Mouse (Mus musculus): Measurements from ENCODE around the gene Frs3. TPM values are rescaled to one million over a fixed set of nuclear protein-coding genes. Genes with fewer than 3 reads are reported as not detected.
A peak's percentile ranks its signal among the peaks of the same experiment; 100 is the strongest.
"Not testable (repeated sequence)": the region's sequence is repeated elsewhere in the genome, so short reads cannot be mapped to it uniquely, and the experiment has no call there.

The Frs3 gene
- polyA plus RNA-seq (2015; fragmentation: Nextera tagmentation; extraction: Ambion mirVana) = 3.2 and 4.4 TPM in 2 replicates

- Histone ChIP-seq H3K4me3 (ENCODE audit: low read length) (peak within 1 kb of the TSS; percentile 91), H3K9me3 (ENCODE audit: control insufficient read depth, low read length) (no peaks in the 10 kb centered on the region), H3K4me1 (ENCODE audit: control insufficient read depth, insufficient read depth, low read length) (peaks cover 10% of the 10 kb centered on the region; the same call in 1 of the 2 replicates), H3K27ac (ENCODE audit: low read length) (peak within 1 kb of the TSS; percentile 87), H3K27me3 (replicated peaks; ENCODE audit: control insufficient read depth, insufficient read depth, low read length) (no peaks in the 10 kb centered on the region), H3K9ac (ENCODE audit: low read depth, low read length) (peak within 1 kb of the TSS; percentile 86), H3K4me2 (ENCODE audit: low read depth, low read length) (peak within 1 kb of the TSS; percentile 97), H3K36me3 (ENCODE audit: control insufficient read depth, insufficient read depth, low read length) (0 out of 2 replicates have a peak, but pooled peaks cover 7% of the 10 kb centered on the region)
- 2% methylated on average over 58 of the region's 58 CpGs for WGBS
- peak; percentile 65 for ATAC-seq
Measured at GRCm38 (mm10) chr17:47688608-47689575, at the start of gene Frs3. TSS of gene Frs3 (plus strand) at chr17:47689030.

GRCm38 (mm10) chr17:47642992-47643391 lies 45.8 kb upstream of the Frs3 start:
- ATAC-seq = no peak
- H3K4me1 ChIP-seq (ENCODE audit: control insufficient read depth, insufficient read depth, low read length) = no peaks in the 10 kb centered on the region
- no peak overlapping the region for H3K9ac ChIP-seq (ENCODE audit: low read depth, low read length)
- H3K36me3 ChIP-seq (ENCODE audit: control insufficient read depth, insufficient read depth, low read length) = no peaks in the 10 kb centered on the region
- H3K9me3 ChIP-seq (ENCODE audit: control insufficient read depth, low read length) = no peaks in the 10 kb centered on the region
- H3K27me3 ChIP-seq (replicated peaks; ENCODE audit: control insufficient read depth, insufficient read depth, low read length) = no peaks in the 10 kb centered on the region
- 83% methylated on average over 2 of the region's 2 CpGs for WGBS
- H3K4me3 ChIP-seq (ENCODE audit: low read length) = no peak overlapping the region
- no peak overlapping the region for H3K4me2 ChIP-seq (ENCODE audit: low read depth, low read length)
- H3K27ac ChIP-seq (ENCODE audit: low read length) = no peak overlapping the region

DNA sequence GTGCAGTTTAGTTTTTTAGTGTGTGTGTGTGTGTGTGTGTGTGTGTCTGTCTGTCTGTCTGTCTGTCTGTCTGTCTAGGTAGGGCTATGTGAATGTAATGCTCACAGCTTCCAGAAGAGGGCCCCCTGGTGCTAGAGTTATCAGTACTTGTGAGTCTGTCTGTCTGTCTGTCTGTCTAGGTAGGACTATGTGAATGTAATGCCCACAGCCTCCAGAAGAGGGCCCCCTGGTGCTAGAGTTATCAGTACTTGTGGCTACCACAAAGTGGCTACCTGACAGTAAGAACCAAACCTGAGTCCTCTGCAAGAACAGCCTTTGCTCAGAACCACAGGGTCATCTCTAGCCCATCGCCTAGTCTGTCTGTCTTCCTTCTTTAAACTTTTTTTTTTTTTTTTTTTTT lies 42.1 kb upstream of the Frs3 start:
- no peaks in the 10 kb centered on the region for H3K9me3 ChIP-seq (ENCODE audit: control insufficient read depth, low read length)
- no peak overlapping the region for H3K9ac ChIP-seq (ENCODE audit: low read depth, low read length)
- ATAC-seq = no peak
- no peak overlapping the region for H3K4me3 ChIP-seq (ENCODE audit: low read length)
- no peaks in the 10 kb centered on the region for H3K27me3 ChIP-seq (replicated peaks; ENCODE audit: control insufficient read depth, insufficient read depth, low read length)
- WGBS = 90% methylated on average over 1 of the region's 1 CpGs
- H3K27ac ChIP-seq (ENCODE audit: low read length) = no peak overlapping the region
- no peak overlapping the region for H3K4me2 ChIP-seq (ENCODE audit: low read depth, low read length)
- H3K36me3 ChIP-seq (ENCODE audit: control insufficient read depth, insufficient read depth, low read length) = no peaks in the 10 kb centered on the region
- H3K4me1 ChIP-seq (ENCODE audit: control insufficient read depth, insufficient read depth, low read length) = no peaks in the 10 kb centered on the region

GRCm38 (mm10) chr17:47648966-47649365 lies 39.9 kb upstream of the Frs3 start:
- H3K36me3 ChIP-seq (ENCODE audit: control insufficient read depth, insufficient read depth, low read length) = no peaks in the 10 kb centered on the region
- H3K4me2 ChIP-seq (ENCODE audit: low read depth, low read length) = no peak overlapping the region
- no peaks in the 10 kb centered on the region for H3K27me3 ChIP-seq (replicated peaks; ENCODE audit: control insufficient read depth, insufficient read depth, low read length)
- 73% methylated on average over 4 of the region's 4 CpGs for WGBS
- no peaks in the 10 kb centered on the region for H3K9me3 ChIP-seq (ENCODE audit: control insufficient read depth, low read length)
- no peak for ATAC-seq
- no peaks in the 10 kb centered on the region for H3K4me1 ChIP-seq (ENCODE audit: control insufficient read depth, insufficient read depth, low read length)
- H3K27ac ChIP-seq (ENCODE audit: low read length) = no peak overlapping the region
- H3K4me3 ChIP-seq (ENCODE audit: low read length) = no peak overlapping the region
- no peak overlapping the region for H3K9ac ChIP-seq (ENCODE audit: low read depth, low read length)

DNA sequence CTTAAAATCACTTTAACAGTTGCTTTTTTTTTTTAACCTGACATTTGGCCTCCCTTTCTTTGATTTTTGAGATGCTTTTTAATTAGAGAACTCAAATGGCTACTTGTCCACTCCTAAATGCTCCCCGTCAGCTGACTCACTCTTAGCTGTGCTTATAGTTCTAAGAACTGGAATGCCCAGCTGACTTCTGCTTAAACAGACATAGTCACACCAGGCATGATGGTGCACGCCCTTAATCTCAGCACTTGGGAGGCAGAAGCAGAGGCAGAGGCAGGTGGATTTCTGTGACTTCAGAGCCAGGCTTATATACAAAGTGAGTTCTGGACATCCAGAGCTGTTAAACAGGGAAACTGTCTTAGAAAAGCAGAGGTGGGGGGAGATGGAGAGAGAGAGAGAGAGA lies 36.9 kb upstream of the Frs3 start:
- H3K4me1 ChIP-seq (ENCODE audit: control insufficient read depth, insufficient read depth, low read length) = peaks cover 2% of the 10 kb centered on the region; the same call in 1 of the 2 replicates
- H3K4me3 ChIP-seq (ENCODE audit: low read length) = no peak overlapping the region
- no peaks in the 10 kb centered on the region for H3K36me3 ChIP-seq (ENCODE audit: control insufficient read depth, insufficient read depth, low read length)
- H3K27me3 ChIP-seq (replicated peaks; ENCODE audit: control insufficient read depth, insufficient read depth, low read length) = no peaks in the 10 kb centered on the region
- no peak overlapping the region for H3K27ac ChIP-seq (ENCODE audit: low read length)
- H3K4me2 ChIP-seq (ENCODE audit: low read depth, low read length) = no peak overlapping the region
- 85% methylated on average over 2 of the region's 2 CpGs for WGBS
- no peak overlapping the region for H3K9ac ChIP-seq (ENCODE audit: low read depth, low read length)
- no peak for ATAC-seq
- no peaks in the 10 kb centered on the region for H3K9me3 ChIP-seq (ENCODE audit: control insufficient read depth, low read length)

DNA sequence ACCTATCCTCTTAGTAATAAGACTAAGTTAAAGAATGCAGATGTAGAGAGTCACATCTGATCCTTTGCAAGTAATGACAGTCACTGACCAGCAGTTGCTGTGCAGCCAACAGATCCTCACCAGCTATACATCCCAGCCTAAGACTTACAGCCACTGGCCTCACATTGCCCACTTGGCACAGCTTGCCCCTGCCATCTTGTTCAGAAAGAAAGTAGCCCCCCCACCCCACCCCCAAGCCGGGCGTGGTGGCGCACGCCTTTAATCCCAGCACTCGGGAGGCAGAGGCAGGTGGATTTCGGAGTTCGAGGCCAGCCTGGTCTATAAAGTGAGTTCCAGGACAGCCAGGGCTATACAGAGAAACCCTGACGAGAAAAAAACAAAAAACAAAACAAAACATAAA lies 34.5 kb upstream of the Frs3 start:
- H3K9ac ChIP-seq (ENCODE audit: low read depth, low read length); H3K27ac ChIP-seq (ENCODE audit: low read length); H3K4me3 ChIP-seq (ENCODE audit: low read length); H3K9me3 ChIP-seq (ENCODE audit: control insufficient read depth, low read length); H3K36me3 ChIP-seq (ENCODE audit: control insufficient read depth, insufficient read depth, low read length); ATAC-seq; H3K4me1 ChIP-seq (ENCODE audit: control insufficient read depth, insufficient read depth, low read length); H3K4me2 ChIP-seq (ENCODE audit: low read depth, low read length); H3K27me3 ChIP-seq (replicated peaks; ENCODE audit: control insufficient read depth, insufficient read depth, low read length): not testable (repeated sequence)
- 95% methylated on average over 8 of the region's 8 CpGs for WGBS

GRCm38 (mm10) chr17:47655697-47656096 lies 33.1 kb upstream of the Frs3 start:
- Histone ChIP-seq H3K9ac (ENCODE audit: low read depth, low read length) (no peak overlapping the region), H3K4me3 (ENCODE audit: low read length) (no peak overlapping the region), H3K27ac (ENCODE audit: low read length) (no peak overlapping the region), H3K4me1 (ENCODE audit: control insufficient read depth, insufficient read depth, low read length) (peaks cover 2% of the 10 kb centered on the region; the same call in 1 of the 2 replicates), H3K9me3 (ENCODE audit: control insufficient read depth, low read length) (no peaks in the 10 kb centered on the region), H3K27me3 (replicated peaks; ENCODE audit: control insufficient read depth, insufficient read depth, low read length) (no peaks in the 10 kb centered on the region), H3K36me3 (ENCODE audit: control insufficient read depth, insufficient read depth, low read length) (no peaks in the 10 kb centered on the region), H3K4me2 (ENCODE audit: low read depth, low read length) (no peak overlapping the region)
- WGBS = 77% methylated on average over 5 of the region's 5 CpGs
- no peak for ATAC-seq

- WGBS = 75% methylated on average over 4 of the region's 4 CpGs
Measured at GRCm38 (mm10) chr17:47657901-47658300, 30.9 kb upstream of the Frs3 start.

GRCm38 (mm10) chr17:47658741-47659243 lies 30.0 kb upstream of the Frs3 start:
- Histone ChIP-seq H3K36me3 (ENCODE audit: control insufficient read depth, insufficient read depth, low read length) (no peaks in the 10 kb centered on the region), H3K27ac (ENCODE audit: low read length) (no peak overlapping the region), H3K4me2 (ENCODE audit: low read depth, low read length) (no peak overlapping the region), H3K9me3 (ENCODE audit: control insufficient read depth, low read length) (no peaks in the 10 kb centered on the region), H3K27me3 (replicated peaks; ENCODE audit: control insufficient read depth, insufficient read depth, low read length) (no peaks in the 10 kb centered on the region), H3K4me1 (ENCODE audit: control insufficient read depth, insufficient read depth, low read length) (peaks cover 2% of the 10 kb centered on the region; the same call in 1 of the 2 replicates), H3K9ac (ENCODE audit: low read depth, low read length) (no peak overlapping the region), H3K4me3 (ENCODE audit: low read length) (no peak overlapping the region)
- WGBS = 67% methylated on average over 3 of the region's 3 CpGs
- ATAC-seq = no peak

More at GRCm38 (mm10) chr17:47657901-47658300, 30.9 kb upstream of the Frs3 start:
- Histone ChIP-seq H3K4me3 (ENCODE audit: low read length) (no peak overlapping the region), H3K9ac (ENCODE audit: low read depth, low read length) (no peak overlapping the region), H3K27ac (ENCODE audit: low read length) (no peak overlapping the region), H3K4me2 (ENCODE audit: low read depth, low read length) (no peak overlapping the region), H3K4me1 (ENCODE audit: control insufficient read depth, insufficient read depth, low read length) (peaks cover 2% of the 10 kb centered on the region; the same call in 1 of the 2 replicates), H3K36me3 (ENCODE audit: control insufficient read depth, insufficient read depth, low read length) (no peaks in the 10 kb centered on the region), H3K27me3 (replicated peaks; ENCODE audit: control insufficient read depth, insufficient read depth, low read length) (no peaks in the 10 kb centered on the region), H3K9me3 (ENCODE audit: control insufficient read depth, low read length) (no peaks in the 10 kb centered on the region)
- no peak for ATAC-seq

All from intestine, embryonic 16.5 days (tissue).